Mouse (Mus musculus): ENCODE data around the gene Abhd11. TPM values are rescaled to one million over a fixed set of nuclear protein-coding genes. Genes with fewer than 3 reads are reported as not detected.

The Abhd11 gene
- polyA plus RNA-seq, 1 experiment = 39.7 TPM

- H3K4me1 ChIP-seq (ENCODE audit: control insufficient read depth, insufficient read depth, low read length) = peaks cover 6% of the 10 kb centered on the region
- 62% methylated on average over 4 of the region's 4 CpGs for WGBS
- TF ChIP-seq CTCF (IDR thresholded peaks at IDR 0.05; ENCODE audit: control insufficient read depth, insufficient read depth, low read length) (no peak), POLR2A (IDR thresholded peaks at IDR 0.05; ENCODE audit: borderline replicate concordance, control insufficient read depth, low read depth, low read length) (no peak)
- H3K27ac ChIP-seq (ENCODE audit: control insufficient read depth, insufficient read depth, low read depth, low read length, poor library complexity) = no peak overlapping the region
- no peak overlapping the region for H3K4me3 ChIP-seq (replicated peaks; ENCODE audit: control insufficient read depth, low read depth, low read length)
Measured at GRCm38 (mm10) chr5:134977837-134978236, 31.1 kb upstream of the Abhd11 start.

DNA sequence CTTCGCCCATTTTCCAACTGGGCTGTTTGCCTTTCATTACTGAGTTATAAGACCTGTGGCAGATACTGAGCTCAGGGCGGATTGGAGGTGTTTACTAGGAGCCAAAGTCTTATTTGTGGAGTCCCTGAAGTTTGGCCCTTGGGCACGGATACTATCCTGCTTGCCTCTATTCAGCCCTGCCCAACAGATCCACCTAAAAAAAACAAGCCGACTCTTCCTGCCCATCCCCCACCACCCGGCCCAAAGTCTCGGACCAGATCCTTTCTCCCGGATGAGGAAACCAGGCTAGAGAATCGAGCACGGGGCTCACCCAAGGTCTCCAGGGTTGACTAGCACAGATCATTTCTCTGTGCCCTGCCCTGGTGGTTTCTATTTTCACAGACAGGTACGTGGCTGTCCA lies 27.8 kb upstream of the Abhd11 start:
- H3K4me3 ChIP-seq (replicated peaks; ENCODE audit: control insufficient read depth, low read depth, low read length) = no peak overlapping the region
- 61% methylated on average over 10 of the region's 10 CpGs for WGBS
- H3K27ac ChIP-seq (ENCODE audit: control insufficient read depth, insufficient read depth, low read depth, low read length, poor library complexity) = no peak overlapping the region
- H3K4me1 ChIP-seq (ENCODE audit: control insufficient read depth, insufficient read depth, low read length) = peaks cover 1% of the 10 kb centered on the region; the same call in 1 of the 2 replicates
- TF ChIP-seq POLR2A (IDR thresholded peaks at IDR 0.05; ENCODE audit: borderline replicate concordance, control insufficient read depth, low read depth, low read length) (no peak), CTCF (IDR thresholded peaks at IDR 0.05; ENCODE audit: control insufficient read depth, insufficient read depth, low read length) (no peak)

DNA sequence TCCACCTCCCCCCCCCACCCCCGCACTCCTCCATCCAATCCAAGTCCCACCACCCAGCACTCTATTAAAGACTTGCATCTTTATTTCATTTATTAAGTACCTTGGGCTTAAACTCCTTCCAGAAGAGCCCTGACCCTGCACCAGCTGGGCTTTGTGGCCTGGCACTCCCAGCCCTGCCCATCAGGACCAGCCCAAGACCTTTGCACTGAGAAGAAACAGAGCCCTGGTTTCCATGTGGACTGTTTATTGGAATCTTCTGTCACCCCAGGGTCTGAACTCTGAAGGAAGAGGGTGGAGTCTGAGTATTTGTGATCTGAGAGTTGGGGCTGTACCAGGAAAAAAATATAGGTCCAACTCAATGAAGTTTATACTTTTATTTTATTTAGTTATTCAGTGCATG lies 25.8 kb upstream of the Abhd11 start:
- 73% methylated on average over 1 of the region's 1 CpGs for WGBS
- Histone ChIP-seq H3K4me1 (ENCODE audit: control insufficient read depth, insufficient read depth, low read length) (no peaks in the 10 kb centered on the region; the same call in 1 of the 2 replicates), H3K27ac (ENCODE audit: control insufficient read depth, insufficient read depth, low read depth, low read length, poor library complexity) (no peak overlapping the region), H3K4me3 (replicated peaks; ENCODE audit: control insufficient read depth, low read depth, low read length) (no peak overlapping the region)
- TF ChIP-seq CTCF (IDR thresholded peaks at IDR 0.05; ENCODE audit: control insufficient read depth, insufficient read depth, low read length) = no peak
- TF ChIP-seq POLR2A (IDR thresholded peaks at IDR 0.05; ENCODE audit: borderline replicate concordance, control insufficient read depth, low read depth, low read length) = no peak

GRCm38 (mm10) chr5:134983771-134984170 lies 25.2 kb upstream of the Abhd11 start:
- no peak for TF ChIP-seq POLR2A (IDR thresholded peaks at IDR 0.05; ENCODE audit: borderline replicate concordance, control insufficient read depth, low read depth, low read length)
- no peak for TF ChIP-seq CTCF (IDR thresholded peaks at IDR 0.05; ENCODE audit: control insufficient read depth, insufficient read depth, low read length)
- WGBS = 57% methylated on average over 3 of the region's 3 CpGs
- Histone ChIP-seq H3K4me3 (replicated peaks; ENCODE audit: control insufficient read depth, low read depth, low read length) (no peak overlapping the region), H3K4me1 (ENCODE audit: control insufficient read depth, insufficient read depth, low read length) (no peaks in the 10 kb centered on the region), H3K27ac (ENCODE audit: control insufficient read depth, insufficient read depth, low read depth, low read length, poor library complexity) (no peak overlapping the region)

GRCm38 (mm10) chr5:134985633-134986297 lies 23.2 kb upstream of the Abhd11 start, which contains the start of gene Cldn3:
TSS of gene Cldn3 (plus strand) at chr5:134986214.
- Histone ChIP-seq H3K27ac (ENCODE audit: control insufficient read depth, insufficient read depth, low read depth, low read length, poor library complexity) (no peak within 1 kb of the TSS), H3K4me1 (ENCODE audit: control insufficient read depth, insufficient read depth, low read length) (no peaks in the 10 kb centered on the region), H3K4me3 (replicated peaks; ENCODE audit: control insufficient read depth, low read depth, low read length) (no peak within 1 kb of the TSS)
- TF ChIP-seq CTCF (IDR thresholded peaks at IDR 0.05; ENCODE audit: control insufficient read depth, insufficient read depth, low read length) = no peak
- TF ChIP-seq POLR2A (IDR thresholded peaks at IDR 0.05; ENCODE audit: borderline replicate concordance, control insufficient read depth, low read depth, low read length) = no peak
- 7% methylated on average over 25 of the region's 25 CpGs for WGBS

GRCm38 (mm10) chr5:134986298-134987268 lies 22.4 kb upstream of the Abhd11 start:
- H3K4me3 ChIP-seq (replicated peaks; ENCODE audit: control insufficient read depth, low read depth, low read length) = no peak overlapping the region
- no peaks in the 10 kb centered on the region for H3K4me1 ChIP-seq (ENCODE audit: control insufficient read depth, insufficient read depth, low read length)
- TF ChIP-seq CTCF (IDR thresholded peaks at IDR 0.05; ENCODE audit: control insufficient read depth, insufficient read depth, low read length) (no peak), POLR2A (IDR thresholded peaks at IDR 0.05; ENCODE audit: borderline replicate concordance, control insufficient read depth, low read depth, low read length) (no peak)
- 7% methylated on average over 79 of the region's 79 CpGs for WGBS
- H3K27ac ChIP-seq (ENCODE audit: control insufficient read depth, insufficient read depth, low read depth, low read length, poor library complexity) = no peak overlapping the region

- WGBS = 49% methylated on average over 11 of the region's 11 CpGs
- TF ChIP-seq POLR2A (IDR thresholded peaks at IDR 0.05; ENCODE audit: borderline replicate concordance, control insufficient read depth, low read depth, low read length) = no peak
- TF ChIP-seq CTCF (IDR thresholded peaks at IDR 0.05; ENCODE audit: control insufficient read depth, insufficient read depth, low read length) = no peak
- no peak overlapping the region for H3K4me3 ChIP-seq (replicated peaks; ENCODE audit: control insufficient read depth, low read depth, low read length)
- H3K4me1 ChIP-seq (ENCODE audit: control insufficient read depth, insufficient read depth, low read length) = no peaks in the 10 kb centered on the region
- H3K27ac ChIP-seq (ENCODE audit: control insufficient read depth, insufficient read depth, low read depth, low read length, poor library complexity) = no peak overlapping the region
Measured at GRCm38 (mm10) chr5:134989166-134989565, 19.8 kb upstream of the Abhd11 start.

- H3K4me1 ChIP-seq (ENCODE audit: control insufficient read depth, insufficient read depth, low read length) = no peaks in the 10 kb centered on the region
- TF ChIP-seq POLR2A (IDR thresholded peaks at IDR 0.05; ENCODE audit: borderline replicate concordance, control insufficient read depth, low read depth, low read length) = no peak
- no peak for TF ChIP-seq CTCF (IDR thresholded peaks at IDR 0.05; ENCODE audit: control insufficient read depth, insufficient read depth, low read length)
- WGBS = 42% methylated on average over 6 of the region's 6 CpGs
- no peak overlapping the region for H3K4me3 ChIP-seq (replicated peaks; ENCODE audit: control insufficient read depth, low read depth, low read length)
- H3K27ac ChIP-seq (ENCODE audit: control insufficient read depth, insufficient read depth, low read depth, low read length, poor library complexity) = no peak overlapping the region
Measured at GRCm38 (mm10) chr5:134989741-134990140, 19.2 kb upstream of the Abhd11 start.

Measured in bone marrow, adult 2 months (tissue).